Mouse (Mus musculus): ENCODE data around the gene Lrrc36.

DNA sequence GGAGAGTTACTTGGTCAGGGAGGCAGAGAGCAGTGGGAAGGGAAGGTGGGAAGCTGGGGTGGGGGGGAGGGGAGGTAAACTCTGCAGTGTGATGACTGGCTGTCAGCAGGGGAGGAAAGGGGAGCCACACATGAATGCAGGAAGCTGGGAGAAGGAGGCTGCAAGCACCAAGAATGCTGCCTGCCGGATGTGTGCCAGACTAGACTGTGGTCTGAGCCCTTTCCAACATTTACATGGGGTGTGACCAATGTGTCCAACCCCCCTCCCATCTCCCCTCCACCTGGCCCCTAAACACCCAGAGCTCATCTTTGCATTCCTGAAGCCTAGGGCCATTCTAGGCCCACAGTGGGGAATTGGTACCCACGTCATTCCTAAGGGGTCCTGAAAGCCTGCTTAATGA, 67.6 kb downstream of the Lrrc36 start:
- TF ChIP-seq CTCF (conservative IDR thresholded peaks at IDR 0.05 in 1 of 2, IDR thresholded peaks at IDR 0.05 in 1 of 2; ENCODE audit: low read depth in 2 of 2, low read length in 2 of 2) (no peak), JUND (conservative IDR thresholded peaks at IDR 0.05; ENCODE audit: low read depth, low read length) (no peak), RCOR1 (conservative IDR thresholded peaks at IDR 0.05; ENCODE audit: low read depth, low read length) (no peak), ELF1 (IDR thresholded peaks at IDR 0.05; ENCODE audit: low read depth, low read length) (no peak), ETS1 (conservative IDR thresholded peaks at IDR 0.05; ENCODE audit: low read depth, low read length) (no peak), TCF12 (IDR thresholded peaks at IDR 0.05; ENCODE audit: low read depth, low read length) (no peak), ZC3H11A (IDR thresholded peaks at IDR 0.05; ENCODE audit: low read depth, low read length) (no peak)
